Mouse (Mus musculus): ENCODE data around the gene Dcun1d4. TPM values are rescaled to one million over a fixed set of nuclear protein-coding genes. Genes with fewer than 3 reads are reported as not detected.
A peak's percentile ranks its signal among the peaks of the same experiment; 100 is the strongest.

The Dcun1d4 gene
- polyA plus RNA-seq, 1 experiment from 2014 or later: 49.6 TPM

DNA sequence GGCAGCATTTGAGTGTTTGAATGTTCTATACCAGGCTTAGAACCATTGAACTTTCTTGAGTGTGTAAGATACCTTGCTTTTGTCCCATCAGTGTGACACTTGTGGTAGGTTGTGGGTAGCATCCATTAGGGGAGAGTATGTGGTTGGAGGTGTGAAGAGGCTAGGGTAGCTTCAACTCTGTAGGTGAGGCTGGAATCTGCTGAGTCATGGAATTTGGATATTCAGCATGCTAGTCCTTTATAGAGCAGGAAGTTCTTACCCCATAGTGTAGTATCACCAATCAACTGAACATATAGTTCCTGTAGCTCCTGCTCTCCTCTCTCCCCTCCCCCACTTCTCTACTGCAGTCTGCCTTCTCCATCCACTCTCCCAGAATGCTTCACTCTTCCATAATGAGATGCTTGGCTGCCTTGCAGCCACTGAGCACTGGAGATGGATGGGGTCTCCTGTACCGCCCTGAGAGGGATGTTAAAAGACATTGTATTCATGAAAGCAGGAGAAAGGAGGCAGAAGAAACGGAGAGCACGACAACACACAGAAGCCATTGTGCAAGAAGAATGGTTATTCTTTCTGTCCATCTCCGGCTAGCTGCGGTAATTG, 3.3 kb downstream of the Dcun1d4 start:
- Histone ChIP-seq H3K27ac (no peak overlapping the region), H3K4me1 (peaks cover 10% of the 10 kb centered on the region), H3K9me3 (no peaks in the 10 kb centered on the region), H3K27me3 (ENCODE audit: poor library complexity, severe bottlenecking) (no peaks in the 10 kb centered on the region), H3K4me3 (no peak overlapping the region), H3K36me3 (replicated peaks) (no peaks in the 10 kb centered on the region)
- no peak for DNase-seq (ENCODE audit: extremely low spot score, low spot score)
- WGBS: 76% methylated on average over 5 of the region's 5 CpGs

DNA sequence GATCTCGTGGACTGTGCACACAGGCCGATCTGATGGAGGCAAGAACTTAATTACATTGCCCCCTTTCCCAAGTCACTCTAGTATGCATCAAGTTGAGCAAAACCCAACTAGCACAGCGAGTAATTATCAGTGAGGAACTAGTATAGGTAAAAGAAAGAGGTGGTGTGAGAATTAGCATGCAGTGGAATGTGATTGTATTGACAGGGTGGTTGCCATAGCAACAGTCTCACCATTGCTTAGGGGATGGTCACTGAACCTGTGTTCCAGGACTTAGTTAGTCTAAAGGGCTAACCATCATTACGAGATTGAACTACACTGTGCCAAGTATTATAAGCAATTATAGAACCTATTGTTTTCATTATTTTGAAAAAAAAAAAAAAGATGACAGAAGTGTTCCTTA, 5.7 kb downstream of the Dcun1d4 start:
- 54% methylated on average over 4 of the region's 4 CpGs for WGBS
- Histone ChIP-seq H3K27ac (no peak overlapping the region), H3K9me3 (no peaks in the 10 kb centered on the region), H3K4me1 (peaks cover 17% of the 10 kb centered on the region), H3K27me3 (ENCODE audit: poor library complexity, severe bottlenecking) (no peaks in the 10 kb centered on the region), H3K4me3 (no peak overlapping the region), H3K36me3 (replicated peaks) (no peaks in the 10 kb centered on the region)
- DNase-seq (ENCODE audit: extremely low spot score, low spot score): no peak

DNA sequence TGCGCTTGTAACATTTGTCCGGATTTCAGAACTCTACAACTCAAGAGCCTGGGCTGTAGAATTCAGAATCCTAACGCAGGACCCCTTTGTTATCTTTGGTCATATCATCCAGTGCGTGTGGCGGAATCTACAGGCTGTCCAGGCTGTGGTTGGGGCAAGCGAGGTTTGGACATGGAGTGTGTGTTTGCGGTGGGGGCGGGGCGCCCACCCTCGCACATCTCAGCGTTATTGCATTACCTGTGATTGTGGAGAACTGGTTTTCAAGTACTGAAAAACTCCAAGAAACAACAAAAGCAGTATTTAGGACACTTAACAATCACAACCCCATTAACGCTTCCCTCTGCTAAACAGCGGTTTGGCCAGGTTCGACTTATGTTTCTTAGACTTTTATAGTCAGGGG, 9.1 kb downstream of the Dcun1d4 start:
- H3K36me3 ChIP-seq (replicated peaks): no peaks in the 10 kb centered on the region
- peak overlapping the region; percentile 89 for H3K4me3 ChIP-seq
- DNase-seq (ENCODE audit: extremely low spot score, low spot score): peak; percentile 52
- peak overlapping the region; percentile 95 for H3K27ac ChIP-seq
- no peaks in the 10 kb centered on the region for H3K27me3 ChIP-seq (ENCODE audit: poor library complexity, severe bottlenecking)
- 6% methylated on average over 14 of the region's 14 CpGs for WGBS
- peaks cover 18% of the 10 kb centered on the region for H3K4me1 ChIP-seq
- H3K9me3 ChIP-seq: no peaks in the 10 kb centered on the region

DNA sequence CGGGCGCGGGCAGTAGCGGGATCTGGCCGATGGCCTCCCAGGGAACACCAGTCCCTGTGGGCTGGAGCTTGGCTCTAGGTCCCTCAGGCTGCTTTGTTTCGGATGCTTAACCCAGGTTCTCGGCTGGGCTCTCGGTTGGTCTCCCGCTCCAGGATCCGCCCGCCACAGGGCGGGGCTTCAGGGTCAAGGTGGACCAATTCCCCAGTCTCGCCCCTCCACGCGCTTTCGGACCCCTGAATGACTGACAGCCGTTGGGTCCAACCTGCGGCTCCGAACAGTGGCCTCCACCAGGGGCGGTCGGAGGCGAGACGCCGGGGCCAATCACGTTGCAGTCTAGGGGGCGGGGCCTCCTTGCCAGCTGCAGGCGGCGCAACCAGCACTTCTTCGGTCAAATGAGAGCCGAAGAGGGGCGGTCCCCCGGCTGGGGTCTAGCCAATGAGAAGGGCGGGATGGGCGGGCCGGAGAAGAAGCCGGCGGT, 9.8 kb downstream of the Dcun1d4 start:
- peak; percentile 100 for DNase-seq (ENCODE audit: extremely low spot score, low spot score)
- Histone ChIP-seq H3K9me3 (no peaks in the 10 kb centered on the region), H3K27ac (peak overlapping the region; percentile 95), H3K4me3 (peak overlapping the region; percentile 89), H3K4me1 (peaks cover 18% of the 10 kb centered on the region), H3K27me3 (ENCODE audit: poor library complexity, severe bottlenecking) (no peaks in the 10 kb centered on the region), H3K36me3 (replicated peaks) (no peaks in the 10 kb centered on the region)
- under 1% methylated on average over 37 of the region's 37 CpGs for WGBS

DNA sequence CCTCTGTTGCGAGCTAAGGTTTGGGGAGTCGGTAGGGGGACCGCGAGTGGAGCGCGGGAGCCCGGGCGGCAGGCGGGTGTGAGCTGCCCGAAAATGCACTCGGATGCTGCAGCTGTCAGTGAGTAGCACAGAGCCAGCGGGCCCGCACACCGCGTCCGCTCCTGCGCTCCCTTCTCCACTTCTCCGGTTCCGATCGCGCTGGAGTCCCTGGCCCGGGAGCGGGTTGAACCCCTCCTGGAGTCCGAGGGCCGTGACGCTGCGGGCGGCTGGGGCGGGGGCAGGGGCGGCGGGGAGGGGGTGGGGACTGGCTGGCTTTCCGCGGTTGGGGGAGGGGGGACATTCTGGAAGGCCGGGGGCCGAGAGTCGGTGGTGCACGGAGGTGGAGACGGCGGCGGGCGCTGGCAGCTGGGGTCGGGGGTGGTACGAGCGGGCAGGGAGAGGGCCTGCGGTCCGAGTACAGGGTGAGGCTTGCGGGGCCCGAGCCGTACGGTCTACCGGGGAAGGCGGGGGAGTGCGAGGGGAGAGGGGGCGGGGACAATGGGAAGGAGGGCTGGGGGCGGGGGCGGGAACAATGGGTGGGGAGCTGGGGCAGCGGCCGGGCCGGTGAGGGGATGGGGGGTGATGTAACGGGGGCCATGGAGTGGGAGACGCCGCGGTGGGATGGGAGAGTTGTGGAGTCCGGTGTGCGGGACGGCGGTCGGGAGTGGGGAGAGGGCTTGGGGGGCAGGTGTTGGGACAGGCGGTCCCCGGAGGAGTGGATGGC, 10.5 kb downstream of the Dcun1d4 start:
- H3K4me1 ChIP-seq: peaks cover 16% of the 10 kb centered on the region
- peak; percentile 54 for DNase-seq (ENCODE audit: extremely low spot score, low spot score)
- 1% methylated on average over 70 of the region's 70 CpGs for WGBS
- peak overlapping the region; percentile 95 for H3K27ac ChIP-seq
- H3K27me3 ChIP-seq (ENCODE audit: poor library complexity, severe bottlenecking): no peaks in the 10 kb centered on the region
- no peaks in the 10 kb centered on the region for H3K9me3 ChIP-seq
- peak overlapping the region; percentile 89 for H3K4me3 ChIP-seq
- no peaks in the 10 kb centered on the region for H3K36me3 ChIP-seq (replicated peaks)

GRCm38 (mm10) chr5:73491837-73492720, 11.3 kb downstream of the Dcun1d4 start:
- peak; percentile 92 for DNase-seq (ENCODE audit: extremely low spot score, low spot score)
- WGBS: under 1% methylated on average over 59 of the region's 59 CpGs

GRCm38 (mm10) chr5:73497401-73497800, 16.6 kb downstream of the Dcun1d4 start:
- H3K27ac ChIP-seq: no peak overlapping the region
- H3K27me3 ChIP-seq (ENCODE audit: poor library complexity, severe bottlenecking): no peaks in the 10 kb centered on the region
- H3K9me3 ChIP-seq: no peaks in the 10 kb centered on the region
- H3K4me1 ChIP-seq: peaks cover 20% of the 10 kb centered on the region
- 74% methylated on average over 3 of the region's 3 CpGs for WGBS
- peaks cover 19% of the 10 kb centered on the region for H3K36me3 ChIP-seq (replicated peaks)
- no peak for DNase-seq (ENCODE audit: extremely low spot score, low spot score)
- H3K4me3 ChIP-seq: no peak overlapping the region

More at GRCm38 (mm10) chr5:73491837-73492720, 11.3 kb downstream of the Dcun1d4 start:
- peak overlapping the region; percentile 89 for H3K4me3 ChIP-seq
- H3K36me3 ChIP-seq (replicated peaks): peaks cover 3% of the 10 kb centered on the region; the same call in 1 of the 2 replicates
- peaks cover 14% of the 10 kb centered on the region for H3K4me1 ChIP-seq
- H3K27me3 ChIP-seq (ENCODE audit: poor library complexity, severe bottlenecking): no peaks in the 10 kb centered on the region
- peak overlapping the region; percentile 95 for H3K27ac ChIP-seq
- no peaks in the 10 kb centered on the region for H3K9me3 ChIP-seq

- peaks cover 21% of the 10 kb centered on the region for H3K36me3 ChIP-seq (replicated peaks)
- WGBS: 92% methylated on average over 8 of the region's 8 CpGs
- H3K4me1 ChIP-seq: peaks cover 25% of the 10 kb centered on the region
Measured at GRCm38 (mm10) chr5:73498559-73498958, 17.8 kb downstream of the Dcun1d4 start.

GRCm38 (mm10) chr5:73500867-73501440, 20.2 kb downstream of the Dcun1d4 start:
- 93% methylated on average over 7 of the region's 7 CpGs for WGBS
- DNase-seq (ENCODE audit: extremely low spot score, low spot score): no peak
- Histone ChIP-seq H3K9me3 (no peaks in the 10 kb centered on the region), H3K4me1 (peaks cover 36% of the 10 kb centered on the region), H3K27me3 (ENCODE audit: poor library complexity, severe bottlenecking) (no peaks in the 10 kb centered on the region), H3K36me3 (replicated peaks) (peaks cover 25% of the 10 kb centered on the region), H3K27ac (no peak overlapping the region), H3K4me3 (no peak overlapping the region)

More at GRCm38 (mm10) chr5:73498559-73498958, 17.8 kb downstream of the Dcun1d4 start:
- DNase-seq (ENCODE audit: extremely low spot score, low spot score): no peak
- Histone ChIP-seq H3K4me3 (no peak overlapping the region), H3K27ac (no peak overlapping the region), H3K27me3 (ENCODE audit: poor library complexity, severe bottlenecking) (no peaks in the 10 kb centered on the region), H3K9me3 (no peaks in the 10 kb centered on the region)

GRCm38 (mm10) chr5:73502422-73502821, 21.6 kb downstream of the Dcun1d4 start:
- H3K4me3 ChIP-seq: no peak overlapping the region
- H3K36me3 ChIP-seq (replicated peaks): peaks cover 25% of the 10 kb centered on the region
- H3K9me3 ChIP-seq: no peaks in the 10 kb centered on the region
- no peak overlapping the region for H3K27ac ChIP-seq
- no peak for DNase-seq (ENCODE audit: extremely low spot score, low spot score)
- no peaks in the 10 kb centered on the region for H3K27me3 ChIP-seq (ENCODE audit: poor library complexity, severe bottlenecking)
- H3K4me1 ChIP-seq: peaks cover 36% of the 10 kb centered on the region
- 87% methylated on average over 9 of the region's 9 CpGs for WGBS

DNA sequence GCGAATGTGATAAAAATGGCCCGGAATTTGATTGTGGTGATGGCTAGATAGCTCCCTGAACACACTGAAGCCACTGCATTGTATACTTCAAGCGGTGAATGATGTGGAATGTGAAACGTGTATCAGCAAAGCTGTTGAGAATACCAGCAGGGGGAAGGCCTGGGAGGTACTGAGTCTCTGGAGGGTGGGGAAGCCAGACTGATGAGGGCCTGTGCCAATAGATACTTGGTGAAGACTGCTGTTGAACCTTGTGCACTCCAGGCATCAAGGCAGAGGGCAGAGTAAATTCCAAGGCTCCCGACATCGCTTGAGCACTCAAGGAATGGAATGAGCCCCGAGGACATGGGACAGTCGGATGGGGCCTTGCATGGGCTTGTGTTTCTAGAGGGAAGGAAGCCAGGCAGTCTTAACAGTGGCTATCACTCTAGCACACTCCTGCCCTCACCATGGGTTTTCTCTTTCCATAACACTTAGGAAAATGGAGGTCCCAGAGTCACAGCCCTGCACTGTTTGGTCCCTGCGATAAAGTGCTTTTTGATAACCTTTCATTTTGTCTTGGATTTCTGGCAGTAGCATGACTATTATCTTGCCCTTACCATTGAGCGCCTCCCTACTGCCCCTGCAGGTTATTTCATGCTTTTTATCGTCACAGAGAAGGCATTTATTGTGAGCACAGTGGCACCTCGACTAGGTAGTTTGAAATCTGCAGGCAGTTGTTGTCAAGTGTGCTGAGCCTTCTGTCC, 22.4 kb downstream of the Dcun1d4 start:
- Histone ChIP-seq H3K27me3 (ENCODE audit: poor library complexity, severe bottlenecking) (no peaks in the 10 kb centered on the region), H3K4me1 (peaks cover 31% of the 10 kb centered on the region), H3K4me3 (no peak overlapping the region), H3K9me3 (no peaks in the 10 kb centered on the region), H3K36me3 (replicated peaks) (peaks cover 26% of the 10 kb centered on the region), H3K27ac (no peak overlapping the region)
- no peak for DNase-seq (ENCODE audit: extremely low spot score, low spot score)
- WGBS: 71% methylated on average over 12 of the region's 12 CpGs

DNA sequence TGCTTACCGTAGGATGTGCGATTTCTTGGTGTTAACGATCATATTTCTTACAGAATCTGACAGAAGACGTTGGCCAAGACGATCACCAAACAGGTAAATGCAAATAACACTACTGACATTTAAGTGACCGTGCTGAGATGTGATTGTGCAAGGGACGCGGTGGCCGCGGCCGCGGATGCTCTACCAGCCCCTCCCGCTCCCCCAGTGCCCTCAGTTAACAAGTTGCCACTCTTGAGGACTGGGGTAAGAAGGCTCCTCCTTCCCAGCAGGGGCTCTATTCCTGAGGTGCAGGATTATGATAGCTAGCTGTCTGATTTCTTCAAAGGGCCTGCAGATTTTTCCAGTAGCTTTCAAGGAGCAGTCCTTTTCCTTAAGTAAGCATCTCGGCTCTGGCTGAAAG, 30.3 kb downstream of the Dcun1d4 start:
- Histone ChIP-seq H3K27me3 (ENCODE audit: poor library complexity, severe bottlenecking) (no peaks in the 10 kb centered on the region), H3K4me1 (peaks cover 3% of the 10 kb centered on the region; the same call in 1 of the 2 replicates), H3K36me3 (replicated peaks) (peaks cover 52% of the 10 kb centered on the region), H3K4me3 (no peak overlapping the region), H3K9me3 (no peaks in the 10 kb centered on the region), H3K27ac (no peak overlapping the region)
- no peak for DNase-seq (ENCODE audit: extremely low spot score, low spot score)
- 91% methylated on average over 14 of the region's 14 CpGs for WGBS

Data from forebrain, embryonic 10.5 days (tissue).